Mouse (Mus musculus) natural killer cell, adult 2 months (primary cell): ENCODE results near the gene Fbxl4.
"Not testable (repeated sequence)": the region's sequence is repeated elsewhere in the genome, so short reads cannot be mapped to it uniquely, and the experiment has no call there.

Source experiments
- DNase-seq, 2 experiments: peaks; one replicate each; pipeline ENCODE4 v3.0.0; 2022; ENCODE audit warnings: low spot score in 2 of 2

The Fbxl4 gene

GRCm38 (mm10) chr4:22357266-22357930 lies at the start of gene Fbxl4:
TSS of gene Fbxl4 (plus strand) at chr4:22357543.
- peak; percentile 86 to 87 for DNase-seq

GRCm38 (mm10) chr4:22314564-22314963 lies 42.8 kb upstream of the Fbxl4 start:
- no peak for DNase-seq

DNA sequence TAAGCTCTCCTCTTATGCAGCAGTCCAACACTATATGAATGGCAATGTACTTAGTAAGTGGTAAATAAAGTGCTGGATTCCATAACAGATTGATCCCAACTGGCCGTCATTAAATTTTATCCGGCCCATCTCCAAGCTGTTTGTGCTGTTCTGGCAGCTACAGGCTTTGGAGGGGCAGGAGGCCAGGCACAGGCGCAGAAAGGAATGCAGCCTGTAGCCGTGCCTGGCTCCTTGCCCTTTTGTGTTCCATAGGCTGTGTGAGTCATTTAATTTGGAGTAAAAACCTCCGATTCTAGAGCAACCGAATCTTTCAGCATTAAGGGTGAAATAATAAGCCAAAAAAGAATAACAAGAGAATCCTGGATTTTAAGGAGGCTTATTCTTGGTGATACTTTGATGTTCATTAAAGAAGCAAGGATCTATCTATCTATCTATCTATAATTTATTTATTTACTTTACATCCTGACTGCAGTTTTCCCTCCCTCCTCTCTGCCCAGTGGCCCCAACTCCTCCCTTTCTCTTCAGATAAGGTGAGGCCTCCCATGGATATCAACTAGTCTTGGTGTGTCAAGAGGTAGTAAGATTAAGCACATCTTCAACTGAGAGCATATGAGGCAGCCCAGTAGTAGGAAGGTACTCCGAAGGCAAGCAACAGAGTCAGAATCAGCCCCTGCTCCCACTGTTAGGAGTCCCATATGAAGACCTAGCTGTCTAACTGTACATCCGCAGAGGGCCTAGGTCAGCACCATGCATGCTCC lies 14.3 kb upstream of the Fbxl4 start:
- no peak for DNase-seq

DNA sequence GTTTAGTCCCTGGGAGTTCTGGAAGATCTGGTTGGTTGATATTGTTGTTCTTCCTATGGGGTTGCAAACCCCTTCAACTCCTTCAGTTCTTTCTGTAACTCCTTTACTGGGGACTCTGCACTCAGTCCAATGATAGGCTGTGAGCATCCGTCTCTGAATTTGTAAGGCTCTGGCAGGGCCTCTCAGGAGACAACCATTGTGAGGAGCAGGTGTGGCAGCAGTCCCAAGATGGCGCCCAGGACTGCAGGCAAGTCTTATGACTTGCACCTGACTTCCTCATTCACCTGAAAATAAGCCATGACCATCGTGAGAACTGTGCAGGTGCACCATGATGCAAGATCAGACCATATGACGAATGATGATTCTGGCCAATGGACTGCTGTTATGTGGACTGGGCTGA lies 8.3 kb upstream of the Fbxl4 start:
- DNase-seq = not testable (repeated sequence)

DNA sequence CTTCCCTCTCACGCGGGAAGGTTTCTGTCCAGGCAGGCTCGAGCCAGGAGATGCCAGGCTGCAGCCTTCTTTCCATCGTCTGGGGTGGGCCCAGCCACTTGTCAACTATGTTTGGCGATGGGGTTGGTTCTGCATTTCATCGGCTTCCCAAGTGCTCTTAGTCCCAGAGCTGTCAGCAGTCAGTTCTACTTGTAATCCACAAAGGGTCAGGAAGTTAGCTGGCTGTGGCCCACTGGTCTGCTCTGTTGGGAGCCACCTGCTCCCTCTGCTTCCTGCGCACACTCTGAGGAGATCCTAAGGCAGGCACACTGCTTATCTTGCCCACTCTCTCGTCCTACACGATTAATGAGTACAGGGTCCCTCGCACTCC lies 573 bp downstream of the Fbxl4 start:
- DNase-seq = no peak

- DNase-seq = peak in 1 of 2 experiments; percentile 1
These were observed 1.1 kb downstream of the Fbxl4 start for GRCm38 (mm10) chr4:22358487-22358886.

- DNase-seq = no peak
These were observed 10.0 kb downstream of the Fbxl4 start for GRCm38 (mm10) chr4:22367368-22367767.

GRCm38 (mm10) chr4:22378516-22378915 lies 21.2 kb downstream of the Fbxl4 start:
- DNase-seq = no peak

DNA sequence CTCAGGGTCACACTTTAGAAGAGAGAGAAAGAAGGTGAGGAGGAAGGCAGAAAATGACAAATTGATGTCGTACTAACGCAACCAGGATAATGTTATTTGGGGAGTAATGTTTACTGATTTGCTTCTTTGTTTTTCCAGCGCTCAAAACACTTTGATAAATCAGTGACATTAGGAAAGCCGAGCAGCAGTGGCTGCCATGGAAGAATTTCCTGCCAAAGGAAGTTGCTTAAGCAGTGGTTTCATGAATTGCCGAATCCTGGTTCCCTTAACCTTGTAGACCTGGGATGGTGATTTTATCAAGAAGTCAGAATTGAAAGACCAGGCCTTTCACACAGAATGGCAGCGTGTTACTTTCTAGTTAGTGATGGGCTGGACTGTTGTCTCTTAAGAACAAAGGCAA lies 23.3 kb downstream of the Fbxl4 start:
- no peak for DNase-seq

- DNase-seq = no peak
These were observed 26.4 kb downstream of the Fbxl4 start for GRCm38 (mm10) chr4:22383528-22384265.

GRCm38 (mm10) chr4:22390045-22390444 lies 32.7 kb downstream of the Fbxl4 start:
- no peak for DNase-seq

GRCm38 (mm10) chr4:22392777-22393473 lies 35.6 kb downstream of the Fbxl4 start:
- no peak for DNase-seq

DNA sequence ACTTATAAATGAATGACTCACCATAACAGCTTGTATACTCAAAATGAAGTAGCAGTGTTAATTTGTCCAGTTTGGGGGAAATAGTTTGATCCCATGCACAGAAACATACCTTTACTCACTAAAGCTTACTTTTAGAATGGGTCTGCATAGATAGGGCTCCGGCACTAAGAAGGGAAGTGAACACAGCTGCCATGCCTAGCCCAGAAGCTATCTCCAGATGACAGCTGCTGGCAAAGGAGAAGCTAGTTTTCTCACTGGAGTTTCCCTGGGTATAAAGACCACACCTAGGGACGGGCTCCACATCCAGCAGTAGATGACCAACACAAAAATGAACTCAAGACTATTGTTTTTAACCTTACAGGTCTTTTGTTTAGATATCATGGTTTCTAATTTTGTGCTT lies 38.1 kb downstream of the Fbxl4 start:
- no peak for DNase-seq

DNA sequence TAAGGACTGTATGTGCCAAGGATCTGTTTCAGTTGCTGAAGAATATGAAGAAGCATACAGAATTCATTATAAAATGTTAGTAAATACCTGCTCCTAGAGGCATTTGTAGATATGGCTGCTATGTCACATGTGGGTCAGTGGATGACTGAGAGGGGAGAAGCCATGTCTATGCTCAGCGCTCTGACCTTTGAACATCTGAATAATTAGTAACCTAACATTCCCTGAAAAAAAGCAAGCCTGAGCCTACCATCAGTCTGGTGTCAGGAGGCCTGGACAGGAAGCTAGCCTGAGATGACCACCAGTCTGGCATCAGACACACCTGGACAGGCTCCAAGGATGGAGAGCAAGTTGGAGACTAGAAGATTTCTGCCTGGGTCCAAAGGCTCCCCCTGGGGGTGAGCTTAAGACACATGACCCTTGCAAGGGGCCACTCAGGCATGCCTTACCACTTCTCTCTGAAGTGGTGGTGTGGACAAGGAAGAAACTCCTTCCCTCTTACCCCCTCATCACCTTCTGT lies 39.2 kb downstream of the Fbxl4 start:
- no peak for DNase-seq

GRCm38 (mm10) chr4:22397003-22397402 lies 39.7 kb downstream of the Fbxl4 start:
- no peak for DNase-seq

GRCm38 (mm10) chr4:22402032-22402431 lies 44.7 kb downstream of the Fbxl4 start:
- peak in 1 of 2 experiments; percentile 33 for DNase-seq

DNA sequence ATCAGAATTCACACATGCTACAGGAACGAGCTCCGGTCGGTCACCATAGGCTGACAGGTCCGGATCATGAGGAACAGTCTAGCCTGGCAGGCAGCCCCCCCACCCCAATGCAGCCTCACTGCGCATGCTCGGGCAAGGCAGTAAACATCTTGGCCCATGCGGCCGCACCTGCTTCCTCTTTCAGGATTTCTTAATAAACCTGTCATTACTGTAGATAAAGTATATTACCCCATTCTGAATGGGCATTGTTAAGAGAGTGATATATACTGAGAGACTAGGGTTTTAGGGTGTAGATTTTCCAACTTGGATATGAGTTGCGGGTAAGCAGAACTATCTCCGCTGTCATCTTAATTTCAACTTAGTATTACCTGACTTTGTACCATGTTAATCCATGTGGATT lies 45.6 kb downstream of the Fbxl4 start:
- no peak for DNase-seq

GRCm38 (mm10) chr4:22420627-22421026 lies 63.3 kb downstream of the Fbxl4 start:
- no peak for DNase-seq

DNA sequence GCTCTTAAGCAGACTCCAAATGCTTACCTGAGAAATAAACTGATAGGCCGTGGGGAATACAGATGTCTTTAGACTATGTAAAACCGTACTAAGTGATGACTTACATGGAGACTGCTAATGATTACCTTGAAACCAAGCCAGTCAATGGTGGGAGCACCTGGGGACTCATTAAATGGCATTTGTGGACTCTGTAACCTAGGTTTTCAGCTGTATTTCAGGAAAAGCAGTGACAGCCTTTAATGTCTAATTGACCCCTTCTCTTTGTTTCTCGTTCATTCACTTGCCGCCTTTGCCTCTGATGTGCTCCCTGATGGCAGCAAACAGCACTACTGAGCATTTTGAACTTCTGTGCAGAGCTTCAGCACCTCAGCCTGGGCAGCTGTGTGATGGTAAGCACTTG lies 65.1 kb downstream of the Fbxl4 start:
- DNase-seq = no peak

DNA sequence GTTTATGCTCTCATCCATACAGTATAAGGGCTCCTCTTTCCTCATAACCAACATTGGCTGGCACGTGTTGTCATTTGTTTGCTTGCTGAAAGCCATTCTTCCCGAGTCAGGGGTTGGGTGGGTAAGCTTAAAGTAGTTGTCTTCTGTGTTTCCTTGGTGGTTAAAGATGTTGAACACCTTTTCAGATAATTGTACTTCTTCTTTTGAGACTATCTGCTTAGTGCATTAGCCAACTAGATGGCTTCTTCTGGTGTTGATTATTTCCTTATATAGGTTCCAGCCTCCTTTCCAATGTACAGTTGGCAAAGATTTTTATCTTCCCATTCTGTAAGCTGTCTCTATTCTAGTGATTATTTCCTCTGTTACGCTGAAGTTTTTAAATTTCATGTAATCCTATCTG lies 70.8 kb downstream of the Fbxl4 start:
- DNase-seq = no peak

DNA sequence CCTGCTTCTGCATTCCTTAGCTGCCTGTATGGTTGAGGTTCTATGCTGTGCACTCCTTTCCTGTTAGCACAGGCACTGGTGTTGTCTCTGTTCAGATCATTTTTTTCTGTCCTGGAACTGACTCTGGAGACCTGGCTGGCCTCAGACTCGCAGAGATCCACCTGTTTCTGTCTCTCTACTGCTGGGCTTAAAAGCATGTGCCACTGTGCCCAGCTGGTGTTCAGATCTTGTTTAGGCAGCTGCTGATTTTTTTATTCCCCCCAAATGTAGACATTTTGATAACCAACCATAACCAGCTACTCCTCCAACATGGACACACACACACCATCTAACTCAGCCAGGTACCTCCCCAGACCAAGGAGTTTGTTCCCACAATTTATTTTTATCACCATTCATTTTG lies 112.2 kb downstream of the Fbxl4 start:
- no peak for DNase-seq
